Mouse (Mus musculus) embryonic facial prominence, embryonic 15.5 days (tissue): ENCODE measurements around the gene Xpo4. TPM values are rescaled to one million over a fixed set of nuclear protein-coding genes. Genes with fewer than 3 reads are reported as not detected.

Experiments
- ATAC-seq: fragments of 200-750 bp; cut with Nextera tagmentation; 2 replicates; pipeline ENCODE4 v1.8.0; 2017; ENCODE audit warnings: low read depth, moderate TSS enrichment; ENCODE audit not compliant: insufficient number of reproducible peaks, low FRiP score, low TSS enrichment
- H3K27ac ChIP-seq: fragments of 300-500 bp; sonication (generic); replicated peaks from 2 replicates; pipeline ENCODE4 v1.5.1; 2015; ENCODE audit warnings: mild to moderate bottlenecking, inconsistent platforms
- H3K27me3 ChIP-seq: fragments of 300-500 bp; sonication (generic); 2 replicates; pipeline ENCODE4 v1.6.1; 2015; ENCODE audit warnings: inconsistent platforms
- H3K36me3 ChIP-seq: fragments of 300-500 bp; sonication (generic); 2 replicates; pipeline ENCODE4 v1.6.1; 2015; ENCODE audit warnings: mild to moderate bottlenecking, inconsistent platforms
- H3K4me1 ChIP-seq: fragments of 300-500 bp; sonication (generic); 2 replicates; pipeline ENCODE4 v1.6.1; 2015; ENCODE audit warnings: inconsistent platforms
- H3K4me2 ChIP-seq: fragments of 300-500 bp; sonication (generic); replicated peaks from 2 replicates; pipeline ENCODE4 v1.6.1; 2015; ENCODE audit warnings: mild to moderate bottlenecking, inconsistent platforms
- H3K4me3 ChIP-seq: fragments of 300-500 bp; sonication (generic); replicated peaks from 2 replicates; pipeline ENCODE4 v1.5.1; 2015; ENCODE audit warnings: mild to moderate bottlenecking, inconsistent platforms
- H3K9ac ChIP-seq: fragments of 300-500 bp; sonication (generic); 2 replicates; pipeline ENCODE4 v1.6.1; 2015; ENCODE audit warnings: inconsistent platforms
- H3K9me3 ChIP-seq: fragments of 300-500 bp; sonication (generic); replicated peaks from 2 replicates; pipeline ENCODE4 v1.6.1; 2016; ENCODE audit warnings: inconsistent platforms
- WGBS: fragments of 180-500 bp; shearing (Covaris S2); methylation state at CpG from one replicate; pipeline ENCODE4 v1.1.7; 2015; 5-methylcytosine and 5-hydroxymethylcytosine counted together
- polyA plus RNA-seq: library from polyadenylated mRNA; unstranded; fragments of >200 nt; fragmentation: Nextera tagmentation; extraction: Ambion mirVana; gene quantifications from 2 replicates; pipeline ENCODE4 v1.2.1, GENCODE M21; 2015

Xpo4 gene
- 18.8 and 20.3 TPM in 2 replicates for polyA plus RNA-seq

DNA sequence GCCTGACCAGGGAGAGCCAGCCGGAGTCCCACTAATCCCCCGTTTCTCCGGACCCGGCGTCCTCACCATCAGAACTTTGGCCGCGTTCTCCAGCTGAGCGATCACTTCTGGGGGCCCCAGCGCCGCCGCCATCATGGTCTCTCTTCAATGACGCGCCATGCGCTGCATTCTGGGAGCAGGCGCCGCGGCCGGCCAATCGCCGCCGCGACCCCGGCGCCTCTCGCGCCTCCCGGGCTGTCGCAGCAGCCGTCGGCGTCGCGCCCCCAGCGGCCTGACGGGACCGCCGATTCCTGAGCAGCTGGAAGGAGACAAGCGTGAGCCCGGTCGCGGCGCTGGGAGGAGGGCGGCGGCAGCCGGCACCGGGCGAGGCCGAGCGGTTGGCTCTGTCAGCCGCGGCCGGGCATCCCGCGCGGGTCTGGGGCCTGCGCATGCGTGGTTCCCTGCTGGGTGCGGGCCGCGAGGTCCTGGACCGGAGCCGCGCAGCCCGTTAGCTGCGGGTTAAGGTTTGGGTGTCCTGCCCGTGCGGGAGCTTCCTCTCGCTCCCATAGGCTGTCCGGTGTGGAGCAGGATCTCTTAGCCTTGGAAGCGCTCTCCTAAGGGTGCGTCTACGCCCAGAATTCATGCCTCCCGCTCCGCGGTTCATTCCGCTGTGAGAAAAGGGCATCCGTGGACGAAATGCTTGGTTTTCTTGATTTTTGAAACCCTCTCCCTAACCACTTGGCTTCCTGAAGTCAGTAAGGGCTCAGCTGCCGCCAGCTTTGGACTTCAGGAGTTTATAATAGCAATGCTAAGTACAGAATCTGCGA lies at the start of gene Xpo4:
TSS of gene Xpo4 (minus strand) at position 609 of the 806 bp plus-strand sequence.
- peak within 1 kb of the TSS; percentile 96 for H3K27ac ChIP-seq
- peak; percentile 93 for ATAC-seq
- peak within 1 kb of the TSS; percentile 93 for H3K9ac ChIP-seq
- peaks cover 10% of the 10 kb centered on the region for H3K4me1 ChIP-seq
- peak within 1 kb of the TSS; percentile 83 for H3K4me2 ChIP-seq
- no peaks in the 10 kb centered on the region for H3K27me3 ChIP-seq
- H3K4me3 ChIP-seq = peak within 1 kb of the TSS; percentile 89
- no peaks in the 10 kb centered on the region for H3K9me3 ChIP-seq
- under 1% methylated on average over 80 of the region's 80 CpGs for WGBS
- no peaks in the 10 kb centered on the region for H3K36me3 ChIP-seq

DNA sequence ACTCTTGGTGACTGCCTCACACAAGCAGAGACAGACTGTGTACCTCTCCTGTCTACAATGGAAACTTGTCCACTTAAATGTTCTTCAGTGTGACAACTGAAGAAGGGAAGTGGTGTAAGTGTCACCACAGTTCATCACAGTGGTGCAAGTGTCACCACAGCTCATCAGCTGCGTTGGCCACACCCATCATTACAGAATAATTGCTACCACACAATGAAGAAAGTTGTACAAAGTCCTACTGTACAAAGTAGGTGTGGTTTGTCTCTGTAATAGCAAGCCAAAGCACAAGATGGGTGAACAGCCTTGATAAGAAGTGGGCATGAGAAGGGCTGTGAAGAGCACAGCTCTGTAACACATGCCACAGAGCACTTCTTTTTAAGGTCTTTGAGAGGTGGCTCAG lies 47.7 kb upstream of the Xpo4 start:
- H3K4me3 ChIP-seq = no peak overlapping the region
- no peak overlapping the region for H3K9ac ChIP-seq
- 70% methylated on average over 1 of the region's 1 CpGs for WGBS
- H3K4me2 ChIP-seq = no peak overlapping the region
- no peaks in the 10 kb centered on the region for H3K27me3 ChIP-seq
- no peak overlapping the region for H3K27ac ChIP-seq
- H3K9me3 ChIP-seq = no peaks in the 10 kb centered on the region
- H3K4me1 ChIP-seq = peaks cover 14% of the 10 kb centered on the region
- no peak for ATAC-seq
- peaks cover 10% of the 10 kb centered on the region for H3K36me3 ChIP-seq

DNA sequence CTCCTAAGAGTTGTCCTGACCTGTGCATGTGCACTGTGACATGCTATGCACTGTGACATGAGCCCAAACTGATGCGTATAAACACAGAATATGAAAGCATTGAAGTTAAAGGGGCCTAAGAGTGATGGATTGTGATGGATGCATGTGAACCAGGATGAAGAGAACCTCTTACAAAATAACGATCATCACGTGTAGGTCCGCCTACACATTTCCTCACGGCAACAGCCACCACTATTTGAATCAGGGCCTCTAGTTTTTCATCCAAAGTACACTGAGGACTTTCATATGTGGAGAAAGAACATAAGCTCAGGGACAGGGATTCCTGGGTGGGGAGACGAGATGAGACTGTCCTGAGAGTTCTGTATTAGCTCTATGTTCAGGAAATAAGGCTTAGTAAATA lies 45.8 kb upstream of the Xpo4 start:
- WGBS = 79% methylated on average over 6 of the region's 6 CpGs
- no peaks in the 10 kb centered on the region for H3K9me3 ChIP-seq
- no peak overlapping the region for H3K4me3 ChIP-seq
- peaks cover 31% of the 10 kb centered on the region for H3K4me1 ChIP-seq
- H3K36me3 ChIP-seq = peaks cover 10% of the 10 kb centered on the region; the same call in 1 of the 2 replicates
- no peak overlapping the region for H3K9ac ChIP-seq
- H3K4me2 ChIP-seq = no peak overlapping the region
- no peak for ATAC-seq
- H3K27me3 ChIP-seq = no peaks in the 10 kb centered on the region
- no peak overlapping the region for H3K27ac ChIP-seq

DNA sequence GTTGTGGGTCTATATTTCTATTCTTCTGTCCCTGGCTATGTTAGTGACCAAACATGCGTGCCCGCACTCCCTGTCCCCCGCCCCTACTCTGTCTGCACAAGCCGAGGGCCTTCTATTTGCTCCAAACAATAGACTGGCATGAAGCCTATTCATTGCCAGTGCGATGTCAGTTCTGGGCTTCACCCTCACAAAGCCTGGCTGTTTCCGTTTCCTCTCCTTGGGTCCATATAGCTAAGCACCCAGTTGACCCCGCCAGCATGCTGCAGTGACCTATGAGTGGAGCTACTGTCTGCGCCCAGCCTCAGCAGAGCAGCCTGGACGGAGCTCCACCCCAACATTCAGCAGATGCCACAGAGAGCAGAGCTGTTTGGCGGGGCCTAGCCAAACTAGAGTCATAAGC lies 43.9 kb upstream of the Xpo4 start:
- ATAC-seq = peak; percentile 41; the same call in 1 of the 2 replicates
- no peak overlapping the region for H3K4me3 ChIP-seq
- WGBS = 64% methylated on average over 10 of the region's 10 CpGs
- no peaks in the 10 kb centered on the region for H3K27me3 ChIP-seq
- no peak overlapping the region for H3K4me2 ChIP-seq
- peaks cover 31% of the 10 kb centered on the region for H3K4me1 ChIP-seq
- H3K9me3 ChIP-seq = no peaks in the 10 kb centered on the region
- peaks cover 15% of the 10 kb centered on the region; the same call in 1 of the 2 replicates for H3K36me3 ChIP-seq
- no peak overlapping the region for H3K9ac ChIP-seq
- H3K27ac ChIP-seq = peak overlapping the region; percentile 52

DNA sequence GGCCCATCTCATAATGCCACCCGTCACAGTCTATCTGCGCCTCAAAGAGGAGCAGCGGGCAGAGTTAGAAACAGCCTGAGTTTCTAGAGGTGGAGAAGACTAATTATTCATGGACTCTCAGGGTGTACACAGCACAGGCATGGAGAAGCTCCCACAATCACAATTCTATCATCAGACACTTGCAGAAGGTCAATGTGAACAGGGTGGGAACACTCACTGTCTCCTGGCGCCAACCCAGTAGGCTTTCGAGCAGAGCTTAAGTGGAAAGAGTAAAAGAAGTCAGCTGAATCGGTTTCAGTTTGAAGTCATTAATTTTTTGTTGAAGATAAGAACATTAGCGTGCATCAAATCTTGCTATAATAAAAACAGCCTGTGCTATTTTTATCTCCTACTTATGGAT lies 43.4 kb upstream of the Xpo4 start:
- no peak for ATAC-seq
- Histone ChIP-seq H3K9ac (no peak overlapping the region), H3K27ac (0 out of 2 replicates have a peak overlapping the region, but pooled peaks have one; percentile 5), H3K4me2 (no peak overlapping the region), H3K4me3 (no peak overlapping the region), H3K27me3 (no peaks in the 10 kb centered on the region), H3K4me1 (peaks cover 31% of the 10 kb centered on the region), H3K36me3 (peaks cover 12% of the 10 kb centered on the region; the same call in 1 of the 2 replicates), H3K9me3 (no peaks in the 10 kb centered on the region)
- 70% methylated on average over 7 of the region's 7 CpGs for WGBS

DNA sequence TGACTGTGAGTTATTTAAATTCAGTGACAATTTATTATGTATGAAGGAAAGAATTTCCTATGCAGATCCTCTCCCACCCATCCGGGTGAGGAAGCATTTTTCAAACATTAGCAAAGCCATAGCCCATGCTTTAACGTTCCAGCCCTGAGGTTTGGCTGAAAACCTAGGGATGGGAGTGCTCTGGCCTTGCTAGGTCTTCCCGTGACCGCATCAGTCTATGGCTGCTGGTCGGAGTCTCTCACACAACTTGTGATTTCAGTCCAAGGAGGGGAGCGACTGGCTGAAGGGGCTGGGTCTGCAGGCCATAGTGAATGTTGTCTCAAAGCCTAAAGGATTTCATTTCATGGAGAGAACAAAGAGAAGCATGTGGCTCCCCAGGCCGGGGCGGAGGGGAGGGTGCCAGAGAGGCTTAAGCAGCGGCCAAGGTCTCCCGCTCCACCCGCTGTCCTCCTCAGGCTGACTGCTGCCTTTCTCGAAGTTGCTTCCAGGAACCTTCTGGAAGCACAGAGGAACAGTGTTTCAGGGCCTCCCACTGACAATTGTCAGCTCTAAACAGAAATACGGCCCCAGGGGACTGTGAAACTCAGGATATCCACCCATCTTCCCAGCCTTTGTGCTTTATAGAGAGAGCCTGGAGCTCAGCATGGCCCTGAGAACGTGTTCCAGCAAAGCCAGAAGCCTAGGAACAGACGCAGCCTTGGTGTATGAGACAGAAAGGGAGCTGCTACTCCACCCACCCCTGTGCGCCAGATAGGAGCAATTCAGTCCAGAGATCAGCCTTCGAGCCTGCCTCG lies 42.1 kb upstream of the Xpo4 start:
- ATAC-seq = peak; percentile 41
- Histone ChIP-seq H3K4me2 (no peak overlapping the region; the same call in 1 of the 2 replicates), H3K4me1 (peaks cover 31% of the 10 kb centered on the region), H3K27me3 (no peaks in the 10 kb centered on the region), H3K27ac (peak overlapping the region; percentile 86), H3K9me3 (no peaks in the 10 kb centered on the region), H3K36me3 (peaks cover 14% of the 10 kb centered on the region; the same call in 1 of the 2 replicates), H3K4me3 (no peak overlapping the region), H3K9ac (no peak overlapping the region)
- WGBS = 33% methylated on average over 18 of the region's 18 CpGs

DNA sequence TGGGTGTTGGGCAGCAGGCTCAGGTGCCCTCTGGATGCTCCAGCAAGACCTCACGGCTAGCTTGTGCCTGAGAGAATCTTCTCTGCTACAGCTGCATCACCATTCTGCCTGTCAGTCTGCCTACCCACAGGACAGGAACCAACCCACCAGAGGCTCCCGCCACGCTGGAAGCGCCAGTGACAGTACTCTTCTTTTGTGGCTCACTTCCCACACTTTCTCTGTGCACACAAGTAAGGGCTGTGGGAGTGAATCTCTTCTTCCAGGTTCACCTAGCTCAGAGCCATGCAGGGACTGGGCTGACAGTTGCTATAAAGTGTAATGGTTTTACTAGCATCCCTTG lies 41.5 kb upstream of the Xpo4 start:
- Histone ChIP-seq H3K27me3 (no peaks in the 10 kb centered on the region), H3K27ac (peak overlapping the region; percentile 86), H3K4me2 (no peak overlapping the region), H3K9ac (no peak overlapping the region), H3K4me1 (peaks cover 31% of the 10 kb centered on the region), H3K4me3 (no peak overlapping the region), H3K36me3 (peaks cover 20% of the 10 kb centered on the region; the same call in 1 of the 2 replicates), H3K9me3 (no peaks in the 10 kb centered on the region)
- no peak for ATAC-seq
- whole genome bisulfite sequencing = 66% methylated on average over 4 of the region's 4 CpGs

DNA sequence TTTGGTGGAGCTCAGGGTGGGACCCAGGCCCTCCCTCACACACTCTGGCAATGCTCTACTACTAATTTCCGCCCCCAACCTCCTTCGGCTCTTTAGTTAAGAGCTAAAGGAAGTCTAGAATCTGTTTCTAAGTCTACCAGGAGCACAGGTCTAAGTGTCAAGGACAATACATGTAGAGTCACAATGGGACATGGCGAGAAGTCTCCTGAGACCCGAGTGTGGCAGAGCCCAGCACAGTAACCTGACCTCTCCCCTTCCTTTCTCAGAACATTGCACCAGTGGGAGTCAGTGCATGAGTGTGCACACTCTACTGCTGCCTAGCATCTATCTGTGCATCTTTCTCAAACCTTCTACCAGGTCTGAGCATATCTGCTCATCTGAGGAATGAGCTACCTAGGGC lies 40.5 kb upstream of the Xpo4 start:
- Histone ChIP-seq H3K27me3 (no peaks in the 10 kb centered on the region), H3K4me3 (no peak overlapping the region), H3K4me1 (peaks cover 31% of the 10 kb centered on the region), H3K36me3 (peaks cover 20% of the 10 kb centered on the region; the same call in 1 of the 2 replicates), H3K4me2 (no peak overlapping the region), H3K9ac (no peak overlapping the region), H3K27ac (no peak overlapping the region), H3K9me3 (no peaks in the 10 kb centered on the region)
- WGBS = 88% methylated on average over 4 of the region's 4 CpGs
- ATAC-seq = no peak

DNA sequence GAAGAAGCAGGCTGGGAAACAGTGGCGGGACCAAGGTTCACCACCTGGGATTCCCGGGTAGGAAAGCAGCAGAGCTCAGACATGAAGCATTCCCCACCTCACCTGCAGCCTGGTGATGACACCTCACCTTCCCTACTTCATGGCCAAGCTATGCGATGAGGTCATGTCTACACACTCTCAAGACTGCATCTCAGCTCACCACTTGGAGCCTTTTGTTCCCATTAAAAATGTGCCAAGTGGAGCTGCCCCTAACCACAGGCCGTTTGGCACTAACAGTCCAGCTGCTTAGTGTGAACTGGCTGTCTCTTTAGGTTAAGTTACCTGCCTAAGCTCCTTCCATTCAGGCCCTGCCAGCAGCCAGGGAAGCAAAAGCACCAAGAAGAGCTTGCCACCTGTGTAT lies 39.8 kb upstream of the Xpo4 start:
- Histone ChIP-seq H3K27ac (no peak overlapping the region), H3K4me2 (no peak overlapping the region), H3K27me3 (no peaks in the 10 kb centered on the region), H3K4me3 (no peak overlapping the region), H3K36me3 (peaks cover 26% of the 10 kb centered on the region), H3K9ac (no peak overlapping the region), H3K4me1 (peaks cover 31% of the 10 kb centered on the region), H3K9me3 (no peaks in the 10 kb centered on the region)
- WGBS = 86% methylated on average over 4 of the region's 4 CpGs
- no peak for ATAC-seq

DNA sequence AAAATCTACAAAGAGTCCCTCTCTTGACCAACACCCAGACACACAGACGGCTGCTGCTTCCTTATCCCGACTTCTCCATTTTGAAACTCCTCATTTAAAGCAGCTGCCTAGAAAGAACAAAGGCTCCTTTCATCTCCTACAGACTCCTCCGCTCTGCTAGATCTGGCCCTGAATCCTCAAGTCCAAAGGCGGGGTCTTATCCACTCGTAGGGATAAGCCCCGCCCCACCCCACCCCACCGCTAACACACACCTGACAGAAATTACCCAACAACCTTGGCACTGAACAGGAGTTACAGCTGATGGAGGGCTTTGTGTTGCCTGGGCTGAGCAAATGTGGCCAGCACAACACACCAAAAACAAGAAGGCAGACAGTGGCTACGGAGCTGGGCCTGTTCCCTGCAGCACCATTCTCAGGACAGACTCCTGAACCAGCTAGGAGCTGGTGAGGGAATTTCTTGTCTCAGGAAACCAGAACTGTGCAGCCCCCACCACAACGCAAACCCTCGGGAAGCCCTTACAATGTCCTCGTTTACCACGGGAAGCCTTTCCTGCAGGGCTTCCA lies 36.8 kb upstream of the Xpo4 start:
- H3K36me3 ChIP-seq = peaks cover 49% of the 10 kb centered on the region
- H3K27ac ChIP-seq = peak overlapping the region; percentile 12
- 0 out of 2 replicates have a peak, but pooled peaks have one; percentile 40 for ATAC-seq
- H3K4me2 ChIP-seq = no peak overlapping the region
- H3K4me1 ChIP-seq = peaks cover 8% of the 10 kb centered on the region; the same call in 1 of the 2 replicates
- H3K9me3 ChIP-seq = no peaks in the 10 kb centered on the region
- WGBS = 38% methylated on average over 12 of the region's 12 CpGs
- no peak overlapping the region for H3K4me3 ChIP-seq
- no peak overlapping the region for H3K9ac ChIP-seq
- no peaks in the 10 kb centered on the region for H3K27me3 ChIP-seq

DNA sequence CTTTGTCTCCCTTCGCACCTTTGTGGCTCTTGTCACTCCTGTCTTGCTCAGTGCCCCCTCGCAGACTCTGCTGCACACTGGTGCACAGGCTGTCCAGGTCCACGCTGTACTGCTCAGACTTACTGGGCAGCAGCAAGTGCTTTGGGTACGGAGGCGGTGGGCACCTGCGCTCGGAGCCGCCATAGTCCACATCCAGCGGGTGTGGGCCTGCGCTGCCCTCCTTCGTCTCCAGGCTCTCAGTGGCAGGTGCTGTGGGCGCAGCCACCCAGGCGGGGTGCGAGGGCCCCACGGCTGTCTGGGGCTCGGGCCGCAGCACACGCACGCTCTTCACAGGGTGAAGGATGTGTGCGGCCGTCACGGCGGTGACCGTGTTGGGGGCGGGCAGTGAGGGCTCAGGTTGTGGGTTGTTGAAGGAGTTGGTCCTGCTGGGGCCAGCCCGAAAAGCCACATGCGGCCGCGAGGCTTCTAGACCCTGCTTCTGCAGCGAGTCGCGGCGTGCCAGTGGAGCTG lies 34.3 kb upstream of the Xpo4 start:
- 95% methylated on average over 33 of the region's 33 CpGs for WGBS
- H3K9ac ChIP-seq = no peak overlapping the region
- ATAC-seq = no peak
- no peak overlapping the region for H3K27ac ChIP-seq
- H3K36me3 ChIP-seq = peaks cover 68% of the 10 kb centered on the region
- H3K9me3 ChIP-seq = no peaks in the 10 kb centered on the region
- no peaks in the 10 kb centered on the region for H3K4me1 ChIP-seq
- H3K4me2 ChIP-seq = no peak overlapping the region
- H3K4me3 ChIP-seq = no peak overlapping the region
- no peaks in the 10 kb centered on the region for H3K27me3 ChIP-seq
